In the genomic region with DNA sequence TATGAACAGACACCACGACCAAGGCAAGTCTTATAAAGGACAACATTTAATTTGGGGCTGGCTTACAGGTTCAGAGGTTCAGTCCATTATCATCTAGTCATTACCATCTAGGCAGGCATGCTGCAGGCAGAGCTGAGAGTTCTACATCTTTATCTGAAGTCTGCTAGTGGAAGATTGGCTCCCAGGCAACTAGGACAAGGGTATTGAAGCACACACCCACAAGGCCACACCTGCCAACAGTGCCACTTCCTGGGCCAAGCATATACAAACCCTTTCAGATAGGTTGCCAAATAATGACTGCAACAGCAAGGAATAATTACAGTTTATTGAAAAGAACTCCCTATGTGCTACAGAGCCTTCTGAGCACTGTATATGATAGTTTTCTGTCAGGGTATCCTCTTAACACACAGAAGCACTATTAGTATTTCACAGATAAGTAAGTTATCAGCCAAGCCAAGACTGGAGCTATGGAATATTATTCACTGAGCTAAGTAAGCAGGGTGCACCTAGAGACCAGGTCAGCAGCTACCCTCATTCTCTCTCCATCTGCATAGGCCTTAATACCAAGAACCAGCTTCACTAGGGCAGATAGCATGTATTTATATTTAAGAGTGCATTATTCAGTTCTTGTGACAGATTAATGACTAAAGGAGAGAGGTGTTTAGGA, we compare ENCODE assay signal across 11 mouse cellular contexts. TPM values are rescaled to one million over a fixed set of nuclear protein-coding genes. Genes with fewer than 3 reads are reported as not detected.
DNase-seq lines count a peak whose midpoint lies in the region; ATAC-seq and TF ChIP-seq lines count a peak whose summit lies in the region.
"Had no signal": no experiment of that assay in that cellular context is flagged by ENCODE, and none has a peak within 500 bp of the region (broad histone marks: within the 10 kb centered on the region; RNA-seq: fewer than 3 reads in every experiment).

No protein-coding gene starts in this region.

- peak; percentile 32 for DNase-seq in adrenal gland, postnatal 14 days
- no peak for DNase-seq in adrenal gland, adult 8-10 months
- DNase-seq in MEL-GATA-1-ER (ENCODE audit: extremely low read depth, low read depth): peak; percentile 43
- DNase-seq in liver, embryonic 14.5 days (ENCODE audit: low read depth in 3 of 3, low spot score in 3 of 3): peak; percentile 78 to 82 (median 81)
- no peak for DNase-seq in ovary, postnatal 36 days (ENCODE audit: low spot score)
- no peak for DNase-seq in gastrocnemius, postnatal 4 days (ENCODE audit: low spot score in 2 of 2)

- H3K9ac ChIP-seq in liver, embryonic 14.5 days (replicated peaks): peak overlapping the region; percentile 19

- TF ChIP-seq EP300 in liver, embryonic 14.5 days (IDR thresholded peaks at IDR 0.05; ENCODE audit: low read depth): peak; percentile 86

- no peak overlapping the region; a peak in 1 of 4 replicates for H3K4me3 ChIP-seq in liver, embryonic 14.5 days (ENCODE audit: insufficient read depth in 1 of 2, low read depth in 2 of 2, low read length in 2 of 2)
- H3K4me3 ChIP-seq: embryonic facial prominence, embryonic 10.5 days had no signal

- no peaks in the 10 kb centered on the region for H3K9me3 ChIP-seq in liver, embryonic 14.5 days (ENCODE audit: control insufficient read depth, low read length)
- H3K9me3 ChIP-seq: embryonic facial prominence, embryonic 10.5 days; G1E had no signal

- peak overlapping the region; percentile 89 for H3K27ac ChIP-seq in liver, embryonic 14.5 days
- H3K27ac ChIP-seq: embryonic facial prominence, embryonic 10.5 days; kidney, postnatal 0 days had no signal

- no peaks in the 10 kb centered on the region; the same call in 1 of the 2 replicates for H3K36me3 ChIP-seq in liver, embryonic 14.5 days (replicated peaks; ENCODE audit: control insufficient read depth, insufficient read depth, low read depth)

- peak; percentile 91 for ATAC-seq in erythroblast, adult 5-6 weeks (replicated peaks; ENCODE audit: low FRiP score, poor library complexity, severe bottlenecking)
- peak; percentile 99 for ATAC-seq in liver, embryonic 14.5 days (ENCODE audit: insufficient read depth)
- ATAC-seq in megakaryocyte, adult 5-6 weeks (ENCODE audit: poor library complexity, severe bottlenecking): no peak

- H3K27me3 ChIP-seq in liver, embryonic 14.5 days (ENCODE audit: control insufficient read depth, insufficient read depth, low read length): no peaks in the 10 kb centered on the region

- H3K4me2 ChIP-seq in liver, embryonic 14.5 days (ENCODE audit: low read depth): peak overlapping the region; percentile 59

- H3K4me1 ChIP-seq in liver, embryonic 14.5 days (replicated peaks; ENCODE audit: control insufficient read depth in 2 of 2, insufficient read depth in 2 of 2, low read length in 1 of 2): peaks cover 31 to 37% of the 10 kb centered on the region in 2 experiments
- H3K4me1 ChIP-seq: embryonic facial prominence, embryonic 10.5 days had no signal

- 33% methylated on average over 1 of the region's 1 CpGs for WGBS in liver, embryonic 14.5 days (ENCODE audit: insufficient replicate concordance)

- no peak for TF ChIP-seq CTCF in liver, embryonic 14.5 days (IDR thresholded peaks at IDR 0.05; ENCODE audit: low read depth)

RNA-seq across cellular contexts. Expression of a gene that starts 33.3 kb away (rescaled TPM):
- 1.1 and 1.6 TPM in 2 replicates for total RNA-seq in adrenal gland, postnatal 14 days (2021)
- total RNA-seq in adrenal gland, adult 8-10 months (2022): 1 to 10 TPM in 3 of 4 experiments, under 1 TPM in 1; 0.99 to 4.4 (median 1.9) TPM
- 0.58 TPM in 1 of 2 replicates, not detected in the other for total RNA-seq in erythroblast, adult 5-6 weeks (2015; ENCODE audit: low replicate concordance)
- 0.17 TPM in 1 of 2 replicates, not detected in the other for total RNA-seq in erythroblast, adult 5-6 weeks (2017; ENCODE audit: low replicate concordance)
- 0.04 and 0.06 TPM in 2 replicates for polyA plus RNA-seq in liver, embryonic 14.5 days (2012; rRNA removed)
- polyA plus RNA-seq in liver, embryonic 14.5 days (2014; fragmentation: Nextera tagmentation; extraction: Ambion mirVana): not detected in 2 replicates
- 0.69 and 1.7 TPM in 2 replicates for total RNA-seq in megakaryocyte, adult 5-6 weeks (2015)
- 0.84 and 1.4 TPM in 2 replicates for total RNA-seq in megakaryocyte, adult 5-6 weeks (2017)
- 1 to 10 TPM; 1.9 to 2.2 TPM for total RNA-seq in gastrocnemius, postnatal 4 days (2021)
- polyA plus RNA-seq: G1E had no signal

Comparison
In these comparisons a context has a peak if more than half of its experiments do, and no peak if none do; other contexts are left out.
1. DNase-seq: peak in adrenal gland, postnatal 14 days (single experiment), MEL-GATA-1-ER (single experiment) and liver, embryonic 14.5 days (3 of 3); none in adrenal gland, adult 8-10 months (single experiment), ovary, postnatal 36 days (single experiment) and gastrocnemius, postnatal 4 days (0 of 2).